ENCODE assay signal across 18 mouse cellular contexts in the genomic region with DNA sequence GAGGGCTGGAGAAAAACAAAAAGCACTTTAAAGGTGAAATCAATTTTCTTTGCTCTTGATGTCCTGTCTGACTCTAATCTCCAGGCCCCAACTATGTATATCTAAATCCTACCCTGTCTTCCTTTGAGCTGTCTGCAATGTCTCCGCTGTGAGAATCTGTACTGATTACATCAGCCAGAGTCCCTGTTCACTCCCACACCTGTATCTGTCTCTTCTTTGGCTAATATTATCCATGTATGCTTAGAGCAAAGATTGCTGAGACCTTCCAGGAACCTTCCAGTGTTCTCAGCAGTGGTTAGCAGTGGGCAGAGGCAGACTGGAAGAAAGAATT. TPM values are rescaled to one million over a fixed set of nuclear protein-coding genes. Genes with fewer than 3 reads are reported as not detected.
"Had no signal": no experiment of that assay in that cellular context is flagged by ENCODE, and none has a peak within 500 bp of the region (broad histone marks: within the 10 kb centered on the region; RNA-seq: fewer than 3 reads in every experiment).

No protein-coding gene starts in this region.

- H3K27ac ChIP-seq: midbrain, embryonic 10.5 days; neural tube, embryonic 13.5 days; neural tube, embryonic 15.5 days had no signal

- H3K9me3 ChIP-seq: midbrain, embryonic 10.5 days; neural tube, embryonic 13.5 days; neural tube, embryonic 15.5 days had no signal

- H3K4me1 ChIP-seq: midbrain, embryonic 10.5 days; neural tube, embryonic 13.5 days; neural tube, embryonic 15.5 days had no signal

- H3K36me3 ChIP-seq: midbrain, embryonic 10.5 days; neural tube, embryonic 13.5 days; neural tube, embryonic 15.5 days had no signal

- DNase-seq: lung, adult 18-20 months; lung, embryonic 14.5 days; lung, postnatal 10 days; lung, postnatal 4 days; midbrain, embryonic 14.5 days; retina, postnatal 1 day; right cerebral cortex, adult 18-20 months; right cerebral cortex, postnatal 25 days; right cerebral cortex, postnatal 4 days; spleen, adult 18-20 months; thymus, adult 18-20 months; thymus, postnatal 14 days; thymus, postnatal 36 days had no signal

- H3K4me3 ChIP-seq: midbrain, embryonic 10.5 days; myocyte; neural tube, embryonic 13.5 days; neural tube, embryonic 15.5 days had no signal

- H3K4me2 ChIP-seq: lung, embryonic 14.5 days; neural tube, embryonic 13.5 days; neural tube, embryonic 15.5 days had no signal

- ATAC-seq: midbrain, embryonic 16.5 days had no signal

- H3K9ac ChIP-seq: lung, embryonic 14.5 days; neural tube, embryonic 13.5 days; neural tube, embryonic 15.5 days had no signal

- H3K27me3 ChIP-seq: neural tube, embryonic 13.5 days; neural tube, embryonic 15.5 days had no signal

RNA-seq across cellular contexts. Expression of a gene that starts 8.6 kb away (rescaled TPM):
- polyA plus RNA-seq: myocyte had no signal
